Mouse (Mus musculus): ENCODE results near the gene Ccrl2. TPM values are rescaled to one million over a fixed set of nuclear protein-coding genes. Genes with fewer than 3 reads are reported as not detected.
A peak's percentile ranks its signal among the peaks of the same experiment; 100 is the strongest.

Gene Ccrl2
- polyA plus RNA-seq, 1 experiment: 0.12 TPM

GRCm38 (mm10) chr9:111058943-111059556 is 1.7 kb upstream of the Ccrl2 start:
- H3K36me3 ChIP-seq (ENCODE audit: control insufficient read depth, insufficient read depth): no peaks in the 10 kb centered on the region
- H3K27me3 ChIP-seq (ENCODE audit: control insufficient read depth, insufficient read depth, insufficient read length): peaks cover 4% of the 10 kb centered on the region
- H3K4me3 ChIP-seq: no peak overlapping the region
- TF ChIP-seq MAX (IDR thresholded peaks at IDR 0.05; ENCODE audit: low read depth): no peak
- TF ChIP-seq TCF3 (IDR thresholded peaks at IDR 0.05; ENCODE audit: insufficient read length, low read depth): no peak
- TF ChIP-seq REST (IDR thresholded peaks at IDR 0.05; ENCODE audit: insufficient read depth, insufficient read length): no peak
- no peak for TF ChIP-seq POLR2A (IDR thresholded peaks at IDR 0.05; ENCODE audit: insufficient read length, low read depth)
- TF ChIP-seq MYOG (IDR thresholded peaks at IDR 0.05; ENCODE audit: control insufficient read depth in 1 of 3, insufficient read depth in 1 of 3, insufficient read length in 2 of 3, low read depth in 2 of 3): no peak
- no peak for TF ChIP-seq SRF (IDR thresholded peaks at IDR 0.05; ENCODE audit: control insufficient read depth, insufficient read length, low read depth)
- TF ChIP-seq CEBPB (IDR thresholded peaks at IDR 0.05; ENCODE audit: insufficient read depth, poor library complexity, severe bottlenecking): no peak
- TF ChIP-seq E2F4 (IDR thresholded peaks at IDR 0.05; ENCODE audit: insufficient read depth): no peak
- TF ChIP-seq TCF12 (IDR thresholded peaks at IDR 0.05; ENCODE audit: insufficient read depth, poor library complexity, severe bottlenecking): no peak
- no peak for TF ChIP-seq MYOD1 (IDR thresholded peaks at IDR 0.05; ENCODE audit: control insufficient read depth in 1 of 3, insufficient read length in 2 of 3, low read depth in 2 of 3)
- TF ChIP-seq POLR2AphosphoS2 (IDR thresholded peaks at IDR 0.05; ENCODE audit: insufficient read length, low read depth): no peak
- H3ac ChIP-seq (ENCODE audit: control insufficient read depth, insufficient read length): no peak overlapping the region
- H3K4me2 ChIP-seq (ENCODE audit: low read depth): no peak overlapping the region
- H3K79me2 ChIP-seq (ENCODE audit: control insufficient read depth, insufficient read depth): no peaks in the 10 kb centered on the region

GRCm38 (mm10) chr9:111057544-111058370 is 438 bp upstream of the Ccrl2 start:
- Histone ChIP-seq H3K4me2 (ENCODE audit: low read depth) (peak overlapping the region; percentile 91), H3K4me3 (peak overlapping the region; percentile 32), H3K79me2 (ENCODE audit: control insufficient read depth, insufficient read depth) (no peaks in the 10 kb centered on the region), H3K27me3 (ENCODE audit: control insufficient read depth, insufficient read depth, insufficient read length) (peaks cover 15% of the 10 kb centered on the region), H3ac (ENCODE audit: control insufficient read depth, insufficient read length) (no peak overlapping the region), H3K36me3 (ENCODE audit: control insufficient read depth, insufficient read depth) (no peaks in the 10 kb centered on the region)
- TF ChIP-seq CEBPB (IDR thresholded peaks at IDR 0.05; ENCODE audit: insufficient read depth, poor library complexity, severe bottlenecking): no peak
- no peak for TF ChIP-seq MYOG (IDR thresholded peaks at IDR 0.05; ENCODE audit: control insufficient read depth in 1 of 3, insufficient read depth in 1 of 3, insufficient read length in 2 of 3, low read depth in 2 of 3)
- no peak for TF ChIP-seq TCF3 (IDR thresholded peaks at IDR 0.05; ENCODE audit: insufficient read length, low read depth)
- no peak for TF ChIP-seq E2F4 (IDR thresholded peaks at IDR 0.05; ENCODE audit: insufficient read depth)
- no peak for TF ChIP-seq POLR2A (IDR thresholded peaks at IDR 0.05; ENCODE audit: insufficient read length, low read depth)

- H3K27me3 ChIP-seq (ENCODE audit: control insufficient read depth, insufficient read depth, insufficient read length): peaks cover 20% of the 10 kb centered on the region
- TF ChIP-seq POLR2A (IDR thresholded peaks at IDR 0.05; ENCODE audit: insufficient read length, low read depth) (no peak), REST (IDR thresholded peaks at IDR 0.05; ENCODE audit: insufficient read depth, insufficient read length) (no peak), MYOG (IDR thresholded peaks at IDR 0.05; ENCODE audit: control insufficient read depth in 1 of 3, insufficient read depth in 1 of 3, insufficient read length in 2 of 3, low read depth in 2 of 3) (no peak), MYOD1 (IDR thresholded peaks at IDR 0.05; ENCODE audit: control insufficient read depth in 1 of 3, insufficient read length in 2 of 3, low read depth in 2 of 3) (no peak), SRF (IDR thresholded peaks at IDR 0.05; ENCODE audit: control insufficient read depth, insufficient read length, low read depth) (no peak), TCF3 (IDR thresholded peaks at IDR 0.05; ENCODE audit: insufficient read length, low read depth) (no peak), TCF12 (IDR thresholded peaks at IDR 0.05; ENCODE audit: insufficient read depth, poor library complexity, severe bottlenecking) (no peak), USF1 (IDR thresholded peaks at IDR 0.05; ENCODE audit: low read depth) (no peak), POLR2AphosphoS2 (IDR thresholded peaks at IDR 0.05; ENCODE audit: insufficient read length, low read depth) (no peak), CEBPB (IDR thresholded peaks at IDR 0.05; ENCODE audit: insufficient read depth, poor library complexity, severe bottlenecking) (no peak), E2F4 (IDR thresholded peaks at IDR 0.05; ENCODE audit: insufficient read depth) (no peak), MAX (IDR thresholded peaks at IDR 0.05; ENCODE audit: low read depth) (no peak)
- H3K4me3 ChIP-seq: peak overlapping the region; percentile 32
- H3ac ChIP-seq (ENCODE audit: control insufficient read depth, insufficient read length): no peak overlapping the region
- peak overlapping the region; percentile 91 for H3K4me2 ChIP-seq (ENCODE audit: low read depth)
- no peaks in the 10 kb centered on the region for H3K79me2 ChIP-seq (ENCODE audit: control insufficient read depth, insufficient read depth)
- no peaks in the 10 kb centered on the region for H3K36me3 ChIP-seq (ENCODE audit: control insufficient read depth, insufficient read depth)
Measured at GRCm38 (mm10) chr9:111056519-111056797, 861 bp downstream of the Ccrl2 start.

- peak overlapping the region; percentile 91 for H3K4me2 ChIP-seq (ENCODE audit: low read depth)
- TF ChIP-seq MYOG (IDR thresholded peaks at IDR 0.05; ENCODE audit: control insufficient read depth in 1 of 3, insufficient read depth in 1 of 3, insufficient read length in 2 of 3, low read depth in 2 of 3): no peak
- TF ChIP-seq SRF (IDR thresholded peaks at IDR 0.05; ENCODE audit: control insufficient read depth, insufficient read length, low read depth): no peak
- TF ChIP-seq TCF12 (IDR thresholded peaks at IDR 0.05; ENCODE audit: insufficient read depth, poor library complexity, severe bottlenecking): no peak
- no peak for TF ChIP-seq POLR2AphosphoS2 (IDR thresholded peaks at IDR 0.05; ENCODE audit: insufficient read length, low read depth)
- TF ChIP-seq E2F4 (IDR thresholded peaks at IDR 0.05; ENCODE audit: insufficient read depth): no peak
- H3K4me3 ChIP-seq: peak overlapping the region; percentile 32
- H3K27me3 ChIP-seq (ENCODE audit: control insufficient read depth, insufficient read depth, insufficient read length): peaks cover 20% of the 10 kb centered on the region
- no peak overlapping the region for H3ac ChIP-seq (ENCODE audit: control insufficient read depth, insufficient read length)
- H3K79me2 ChIP-seq (ENCODE audit: control insufficient read depth, insufficient read depth): no peaks in the 10 kb centered on the region
- no peaks in the 10 kb centered on the region for H3K36me3 ChIP-seq (ENCODE audit: control insufficient read depth, insufficient read depth)
Measured at GRCm38 (mm10) chr9:111055800-111056518, 1.4 kb downstream of the Ccrl2 start.
